Mouse (Mus musculus): ENCODE data around the gene Tcf3. TPM values are rescaled to one million over a fixed set of nuclear protein-coding genes. Genes with fewer than 3 reads are reported as not detected.

Tcf3 gene
- total and polyA plus RNA-seq, 3 experiments: 16.5 to 25.0 (median 18.0) TPM

GRCm38 (mm10) chr10:80392687-80393086 lies 40.8 kb downstream of the Tcf3 start:
- no peak for DNase-seq
- intact Hi-C loops (cut with DNase I): no loop called here
- Histone ChIP-seq H3K4me3 (no peak overlapping the region), H3K36me3 (ENCODE audit: control insufficient read depth, insufficient read depth, low read length) (no peaks in the 10 kb centered on the region), H3K79me2 (replicated peaks; ENCODE audit: control insufficient read depth, insufficient read depth, low read length) (peaks cover 2% of the 10 kb centered on the region), H3K9ac (ENCODE audit: low read depth, low read length) (no peak overlapping the region), H3K4me1 (ENCODE audit: control insufficient read depth, insufficient read depth, low read length) (peaks cover 4% of the 10 kb centered on the region), H3K27me3 (ENCODE audit: control insufficient read depth, insufficient read depth, low read length) (no peaks in the 10 kb centered on the region), H3K27ac (no peak overlapping the region)
- TF ChIP-seq EP300 (IDR thresholded peaks at IDR 0.05; ENCODE audit: insufficient read depth, low read depth, low read length): no peak
- TF ChIP-seq POLR2A (IDR thresholded peaks at IDR 0.05; ENCODE audit: insufficient read depth, low read depth, low read length): no peak
- TF ChIP-seq CTCF (IDR thresholded peaks at IDR 0.05): no peak
- WGBS: 87% methylated on average over 5 of the region's 5 CpGs

- no peak for TF ChIP-seq EP300 (IDR thresholded peaks at IDR 0.05; ENCODE audit: insufficient read depth, low read depth, low read length)
- TF ChIP-seq CTCF (IDR thresholded peaks at IDR 0.05): no peak
- TF ChIP-seq POLR2A (IDR thresholded peaks at IDR 0.05; ENCODE audit: insufficient read depth, low read depth, low read length): no peak
- Histone ChIP-seq H3K79me2 (replicated peaks; ENCODE audit: control insufficient read depth, insufficient read depth, low read length) (peaks cover 4% of the 10 kb centered on the region), H3K4me3 (no peak overlapping the region), H3K36me3 (ENCODE audit: control insufficient read depth, insufficient read depth, low read length) (no peaks in the 10 kb centered on the region), H3K27ac (no peak overlapping the region), H3K4me1 (ENCODE audit: control insufficient read depth, insufficient read depth, low read length) (peaks cover 2% of the 10 kb centered on the region; the same call in 1 of the 2 replicates), H3K27me3 (ENCODE audit: control insufficient read depth, insufficient read depth, low read length) (no peaks in the 10 kb centered on the region), H3K9ac (ENCODE audit: low read depth, low read length) (no peak overlapping the region)
- intact Hi-C loops (cut with DNase I): no loop called here
- DNase-seq: no peak
- 72% methylated on average over 9 of the region's 9 CpGs for WGBS
Observed at GRCm38 (mm10) chr10:80390697-80391096, 42.8 kb downstream of the Tcf3 start.

GRCm38 (mm10) chr10:80389185-80389708 lies 44.2 kb downstream of the Tcf3 start:
- Histone ChIP-seq H3K9ac (ENCODE audit: low read depth, low read length) (no peak overlapping the region), H3K27ac (no peak overlapping the region), H3K4me1 (ENCODE audit: control insufficient read depth, insufficient read depth, low read length) (peaks cover 5% of the 10 kb centered on the region), H3K79me2 (replicated peaks; ENCODE audit: control insufficient read depth, insufficient read depth, low read length) (peaks cover 4% of the 10 kb centered on the region), H3K4me3 (no peak overlapping the region), H3K27me3 (ENCODE audit: control insufficient read depth, insufficient read depth, low read length) (no peaks in the 10 kb centered on the region), H3K36me3 (ENCODE audit: control insufficient read depth, insufficient read depth, low read length) (no peaks in the 10 kb centered on the region)
- TF ChIP-seq EP300 (IDR thresholded peaks at IDR 0.05; ENCODE audit: insufficient read depth, low read depth, low read length) (no peak), POLR2A (IDR thresholded peaks at IDR 0.05; ENCODE audit: insufficient read depth, low read depth, low read length) (no peak), CTCF (IDR thresholded peaks at IDR 0.05) (no peak)
- intact Hi-C loops (cut with DNase I): no loop called here
- DNase-seq: no peak
- WGBS: 46% methylated on average over 4 of the region's 4 CpGs

GRCm38 (mm10) chr10:80388731-80389130 lies 44.7 kb downstream of the Tcf3 start:
- no peak for DNase-seq
- H3K79me2 ChIP-seq (replicated peaks; ENCODE audit: control insufficient read depth, insufficient read depth, low read length): peaks cover 4% of the 10 kb centered on the region
- H3K4me3 ChIP-seq: no peak overlapping the region
- 33% methylated on average over 2 of the region's 2 CpGs for WGBS
- TF ChIP-seq POLR2A (IDR thresholded peaks at IDR 0.05; ENCODE audit: insufficient read depth, low read depth, low read length) (no peak), EP300 (IDR thresholded peaks at IDR 0.05; ENCODE audit: insufficient read depth, low read depth, low read length) (no peak), CTCF (IDR thresholded peaks at IDR 0.05) (no peak)
- no peaks in the 10 kb centered on the region for H3K36me3 ChIP-seq (ENCODE audit: control insufficient read depth, insufficient read depth, low read length)
- H3K27me3 ChIP-seq (ENCODE audit: control insufficient read depth, insufficient read depth, low read length): no peaks in the 10 kb centered on the region
- intact Hi-C loops (cut with DNase I): no loop called here
- H3K27ac ChIP-seq: no peak overlapping the region
- H3K9ac ChIP-seq (ENCODE audit: low read depth, low read length): no peak overlapping the region
- peaks cover 5% of the 10 kb centered on the region for H3K4me1 ChIP-seq (ENCODE audit: control insufficient read depth, insufficient read depth, low read length)

GRCm38 (mm10) chr10:80387522-80387959 lies 45.9 kb downstream of the Tcf3 start, which contains the start of gene Mex3d:
TSS of gene Mex3d (minus strand) at chr10:80387659.
- no peak for TF ChIP-seq EP300 (IDR thresholded peaks at IDR 0.05; ENCODE audit: insufficient read depth, low read depth, low read length)
- TF ChIP-seq POLR2A (IDR thresholded peaks at IDR 0.05; ENCODE audit: insufficient read depth, low read depth, low read length): peak; percentile 55
- no peak for TF ChIP-seq CTCF (IDR thresholded peaks at IDR 0.05)
- DNase-seq: peak; percentile 91 to 92
- peak within 1 kb of the TSS; percentile 70 for H3K27ac ChIP-seq
- peak within 1 kb of the TSS; percentile 57 for H3K4me3 ChIP-seq
- peaks cover 4% of the 10 kb centered on the region for H3K79me2 ChIP-seq (replicated peaks; ENCODE audit: control insufficient read depth, insufficient read depth, low read length)
- H3K27me3 ChIP-seq (ENCODE audit: control insufficient read depth, insufficient read depth, low read length): no peaks in the 10 kb centered on the region
- 18% methylated on average over 54 of the region's 61 CpGs for WGBS
- H3K36me3 ChIP-seq (ENCODE audit: control insufficient read depth, insufficient read depth, low read length): no peaks in the 10 kb centered on the region
- intact Hi-C loops (cut with DNase I): no loop called here
- H3K9ac ChIP-seq (ENCODE audit: low read depth, low read length): peak within 1 kb of the TSS; percentile 91
- peaks cover 5% of the 10 kb centered on the region for H3K4me1 ChIP-seq (ENCODE audit: control insufficient read depth, insufficient read depth, low read length)

- Histone ChIP-seq H3K4me3 (peak overlapping the region; percentile 57), H3K36me3 (ENCODE audit: control insufficient read depth, insufficient read depth, low read length) (no peaks in the 10 kb centered on the region), H3K9ac (ENCODE audit: low read depth, low read length) (peak overlapping the region; percentile 91), H3K27ac (peak overlapping the region; percentile 23), H3K79me2 (replicated peaks; ENCODE audit: control insufficient read depth, insufficient read depth, low read length) (peaks cover 4% of the 10 kb centered on the region), H3K27me3 (ENCODE audit: control insufficient read depth, insufficient read depth, low read length) (no peaks in the 10 kb centered on the region), H3K4me1 (ENCODE audit: control insufficient read depth, insufficient read depth, low read length) (peaks cover 5% of the 10 kb centered on the region)
- DNase-seq: peak; percentile 35 to 53
- intact Hi-C loops (cut with DNase I): no loop called here
- WGBS: 5% methylated on average over 81 of the region's 94 CpGs
- TF ChIP-seq EP300 (IDR thresholded peaks at IDR 0.05; ENCODE audit: insufficient read depth, low read depth, low read length): no peak
- no peak for TF ChIP-seq CTCF (IDR thresholded peaks at IDR 0.05)
- TF ChIP-seq POLR2A (IDR thresholded peaks at IDR 0.05; ENCODE audit: insufficient read depth, low read depth, low read length): no peak
Observed at GRCm38 (mm10) chr10:80386735-80387471, 46.5 kb downstream of the Tcf3 start.
